Mouse (Mus musculus): ENCODE data around the gene Amer2. TPM values are rescaled to one million over a fixed set of nuclear protein-coding genes. Genes with fewer than 3 reads are reported as not detected.

The Amer2 gene
- polyA plus RNA-seq, 1 experiment from 2014 or later = 21.9 TPM

GRCm38 (mm10) chr14:60383816-60384215 lies 10.8 kb downstream of the Amer2 start:
- no peaks in the 10 kb centered on the region for H3K9me3 ChIP-seq (ENCODE audit: control insufficient read depth, low read length)
- no peak for ATAC-seq (ENCODE audit: low read depth)
- H3K27me3 ChIP-seq (ENCODE audit: control insufficient read depth, insufficient read depth, low read length) = no peaks in the 10 kb centered on the region
- H3K4me3 ChIP-seq (ENCODE audit: low read depth, low read length) = no peak overlapping the region
- WGBS = 63% methylated on average over 7 of the region's 7 CpGs
- H3K4me2 ChIP-seq (ENCODE audit: low read depth, low read length) = peak overlapping the region; percentile 94; the same call in 1 of the 2 replicates
- H3K27ac ChIP-seq (ENCODE audit: low read depth, low read length) = no peak overlapping the region
- H3K9ac ChIP-seq (replicated peaks; ENCODE audit: low read depth, low read length) = no peak overlapping the region
- peaks cover 52% of the 10 kb centered on the region for H3K4me1 ChIP-seq (ENCODE audit: control insufficient read depth, insufficient read depth, low read length)
- no peaks in the 10 kb centered on the region for H3K36me3 ChIP-seq (ENCODE audit: control insufficient read depth, insufficient read depth, low read length)

GRCm38 (mm10) chr14:60384269-60384668 lies 11.2 kb downstream of the Amer2 start:
- Histone ChIP-seq H3K27me3 (ENCODE audit: control insufficient read depth, insufficient read depth, low read length) (no peaks in the 10 kb centered on the region), H3K36me3 (ENCODE audit: control insufficient read depth, insufficient read depth, low read length) (no peaks in the 10 kb centered on the region), H3K4me1 (ENCODE audit: control insufficient read depth, insufficient read depth, low read length) (peaks cover 52% of the 10 kb centered on the region), H3K27ac (ENCODE audit: low read depth, low read length) (no peak overlapping the region), H3K4me3 (ENCODE audit: low read depth, low read length) (no peak overlapping the region), H3K9ac (replicated peaks; ENCODE audit: low read depth, low read length) (no peak overlapping the region), H3K4me2 (ENCODE audit: low read depth, low read length) (peak overlapping the region; percentile 94; the same call in 1 of the 2 replicates), H3K9me3 (ENCODE audit: control insufficient read depth, low read length) (no peaks in the 10 kb centered on the region)
- 85% methylated on average over 7 of the region's 7 CpGs for WGBS
- no peak for ATAC-seq (ENCODE audit: low read depth)

- WGBS = 31% methylated on average over 6 of the region's 6 CpGs
- Histone ChIP-seq H3K4me3 (ENCODE audit: low read depth, low read length) (no peak overlapping the region), H3K27ac (ENCODE audit: low read depth, low read length) (no peak overlapping the region)
These were observed 12.1 kb downstream of the Amer2 start for GRCm38 (mm10) chr14:60385079-60385643.

GRCm38 (mm10) chr14:60386591-60387501 lies 13.8 kb downstream of the Amer2 start:
- no peak overlapping the region for H3K9ac ChIP-seq (replicated peaks; ENCODE audit: low read depth, low read length)
- WGBS = 75% methylated on average over 6 of the region's 6 CpGs
- H3K27ac ChIP-seq (ENCODE audit: low read depth, low read length) = no peak overlapping the region
- peaks cover 36% of the 10 kb centered on the region for H3K4me1 ChIP-seq (ENCODE audit: control insufficient read depth, insufficient read depth, low read length)
- no peak overlapping the region for H3K4me2 ChIP-seq (ENCODE audit: low read depth, low read length)
- no peak for ATAC-seq (ENCODE audit: low read depth)
- H3K36me3 ChIP-seq (ENCODE audit: control insufficient read depth, insufficient read depth, low read length) = no peaks in the 10 kb centered on the region
- no peak overlapping the region for H3K4me3 ChIP-seq (ENCODE audit: low read depth, low read length)
- H3K27me3 ChIP-seq (ENCODE audit: control insufficient read depth, insufficient read depth, low read length) = no peaks in the 10 kb centered on the region
- H3K9me3 ChIP-seq (ENCODE audit: control insufficient read depth, low read length) = no peaks in the 10 kb centered on the region

More at GRCm38 (mm10) chr14:60385079-60385643, 12.1 kb downstream of the Amer2 start:
- no peak overlapping the region for H3K9ac ChIP-seq (replicated peaks; ENCODE audit: low read depth, low read length)
- no peaks in the 10 kb centered on the region for H3K27me3 ChIP-seq (ENCODE audit: control insufficient read depth, insufficient read depth, low read length)
- H3K9me3 ChIP-seq (ENCODE audit: control insufficient read depth, low read length) = no peaks in the 10 kb centered on the region
- peak overlapping the region; percentile 94; the same call in 1 of the 2 replicates for H3K4me2 ChIP-seq (ENCODE audit: low read depth, low read length)
- no peak for ATAC-seq (ENCODE audit: low read depth)
- no peaks in the 10 kb centered on the region for H3K36me3 ChIP-seq (ENCODE audit: control insufficient read depth, insufficient read depth, low read length)
- H3K4me1 ChIP-seq (ENCODE audit: control insufficient read depth, insufficient read depth, low read length) = peaks cover 44% of the 10 kb centered on the region

GRCm38 (mm10) chr14:60388332-60388731 lies 15.3 kb downstream of the Amer2 start:
- Histone ChIP-seq H3K27ac (ENCODE audit: low read depth, low read length) (no peak overlapping the region), H3K27me3 (ENCODE audit: control insufficient read depth, insufficient read depth, low read length) (no peaks in the 10 kb centered on the region), H3K9ac (replicated peaks; ENCODE audit: low read depth, low read length) (no peak overlapping the region), H3K36me3 (ENCODE audit: control insufficient read depth, insufficient read depth, low read length) (no peaks in the 10 kb centered on the region), H3K4me1 (ENCODE audit: control insufficient read depth, insufficient read depth, low read length) (peaks cover 22% of the 10 kb centered on the region), H3K4me3 (ENCODE audit: low read depth, low read length) (no peak overlapping the region), H3K4me2 (ENCODE audit: low read depth, low read length) (no peak overlapping the region), H3K9me3 (ENCODE audit: control insufficient read depth, low read length) (no peaks in the 10 kb centered on the region)
- ATAC-seq (ENCODE audit: low read depth) = no peak
- WGBS = 84% methylated on average over 2 of the region's 2 CpGs

- Histone ChIP-seq H3K27ac (ENCODE audit: low read depth, low read length) (no peak overlapping the region), H3K4me2 (ENCODE audit: low read depth, low read length) (no peak overlapping the region), H3K36me3 (ENCODE audit: control insufficient read depth, insufficient read depth, low read length) (no peaks in the 10 kb centered on the region), H3K4me1 (ENCODE audit: control insufficient read depth, insufficient read depth, low read length) (peaks cover 2% of the 10 kb centered on the region; the same call in 1 of the 2 replicates), H3K4me3 (ENCODE audit: low read depth, low read length) (no peak overlapping the region), H3K9me3 (ENCODE audit: control insufficient read depth, low read length) (no peaks in the 10 kb centered on the region), H3K27me3 (ENCODE audit: control insufficient read depth, insufficient read depth, low read length) (no peaks in the 10 kb centered on the region), H3K9ac (replicated peaks; ENCODE audit: low read depth, low read length) (no peak overlapping the region)
- no peak for ATAC-seq (ENCODE audit: low read depth)
- 46% methylated on average over 2 of the region's 2 CpGs for WGBS
These were observed 19.1 kb downstream of the Amer2 start for GRCm38 (mm10) chr14:60392202-60392601.

- ATAC-seq (ENCODE audit: low read depth) = no peak
These were observed 24.3 kb downstream of the Amer2 start for GRCm38 (mm10) chr14:60397321-60397720.

GRCm38 (mm10) chr14:60398861-60399260 lies 25.8 kb downstream of the Amer2 start:
- Histone ChIP-seq H3K27me3 (ENCODE audit: control insufficient read depth, insufficient read depth, low read length) (no peaks in the 10 kb centered on the region), H3K4me2 (ENCODE audit: low read depth, low read length) (no peak overlapping the region), H3K9me3 (ENCODE audit: control insufficient read depth, low read length) (no peaks in the 10 kb centered on the region), H3K9ac (replicated peaks; ENCODE audit: low read depth, low read length) (no peak overlapping the region), H3K4me1 (ENCODE audit: control insufficient read depth, insufficient read depth, low read length) (peaks cover 10% of the 10 kb centered on the region; the same call in 1 of the 2 replicates), H3K4me3 (ENCODE audit: low read depth, low read length) (no peak overlapping the region), H3K36me3 (ENCODE audit: control insufficient read depth, insufficient read depth, low read length) (no peaks in the 10 kb centered on the region), H3K27ac (ENCODE audit: low read depth, low read length) (no peak overlapping the region; the same call in 1 of the 2 replicates)
- 9% methylated on average over 7 of the region's 7 CpGs for WGBS
- ATAC-seq (ENCODE audit: low read depth) = peak; percentile 80; the same call in 1 of the 2 replicates

More at GRCm38 (mm10) chr14:60397321-60397720, 24.3 kb downstream of the Amer2 start:
- Histone ChIP-seq H3K9me3 (ENCODE audit: control insufficient read depth, low read length) (no peaks in the 10 kb centered on the region), H3K27me3 (ENCODE audit: control insufficient read depth, insufficient read depth, low read length) (no peaks in the 10 kb centered on the region), H3K36me3 (ENCODE audit: control insufficient read depth, insufficient read depth, low read length) (no peaks in the 10 kb centered on the region), H3K4me1 (ENCODE audit: control insufficient read depth, insufficient read depth, low read length) (peaks cover 8% of the 10 kb centered on the region; the same call in 1 of the 2 replicates), H3K27ac (ENCODE audit: low read depth, low read length) (no peak overlapping the region), H3K4me2 (ENCODE audit: low read depth, low read length) (no peak overlapping the region), H3K9ac (replicated peaks; ENCODE audit: low read depth, low read length) (no peak overlapping the region), H3K4me3 (ENCODE audit: low read depth, low read length) (no peak overlapping the region)
- 89% methylated on average over 4 of the region's 4 CpGs for WGBS

GRCm38 (mm10) chr14:60403228-60403627 lies 30.2 kb downstream of the Amer2 start:
- Histone ChIP-seq H3K27me3 (ENCODE audit: control insufficient read depth, insufficient read depth, low read length) (no peaks in the 10 kb centered on the region), H3K4me2 (ENCODE audit: low read depth, low read length) (no peak overlapping the region), H3K9ac (replicated peaks; ENCODE audit: low read depth, low read length) (no peak overlapping the region), H3K4me3 (ENCODE audit: low read depth, low read length) (no peak overlapping the region), H3K27ac (ENCODE audit: low read depth, low read length) (no peak overlapping the region; the same call in 1 of the 2 replicates), H3K36me3 (ENCODE audit: control insufficient read depth, insufficient read depth, low read length) (no peaks in the 10 kb centered on the region), H3K4me1 (ENCODE audit: control insufficient read depth, insufficient read depth, low read length) (peaks cover 10% of the 10 kb centered on the region; the same call in 1 of the 2 replicates), H3K9me3 (ENCODE audit: control insufficient read depth, low read length) (no peaks in the 10 kb centered on the region)
- no peak for ATAC-seq (ENCODE audit: low read depth)
- WGBS = 42% methylated on average over 2 of the region's 2 CpGs
